Comparison of ENCODE assay signal across 8 mouse cellular contexts in genomic region chr10:21144627-21145504, GRCm38 (mm10). TPM values are rescaled to one million over a fixed set of nuclear protein-coding genes. Genes with fewer than 3 reads are reported as not detected.
A peak's percentile ranks its signal among the peaks of the same experiment; 100 is the strongest.
DNase-seq lines count a peak whose midpoint lies in the region; ATAC-seq and TF ChIP-seq lines count a peak whose summit lies in the region.

No protein-coding gene starts in this region.

- ATAC-seq in Patski, result peak; percentile 21
- ATAC-seq in forebrain, embryonic 16.5 days, result peak; percentile 93

- WGBS in forebrain, embryonic 16.5 days, result 23% methylated on average over 27 of the region's 27 CpGs
- 24% methylated on average over 27 of the region's 27 CpGs for WGBS in hindbrain, embryonic 10.5 days
- whole genome bisulfite sequencing in lung, adult 2 months, result 34% methylated on average over 27 of the region's 27 CpGs
- WGBS in olfactory bulb, adult 2 months, result 12% methylated on average over 27 of the region's 27 CpGs

- peak overlapping the region; percentile 56 for H3K9ac ChIP-seq in forebrain, embryonic 16.5 days (replicated peaks; ENCODE audit: low read depth, low read length)

- in situ Hi-C loops in Patski (cut with MboI; ENCODE audit: low pct_unique_long_range_greater_than_20kb), result no loop called here

- H3K36me3 ChIP-seq in forebrain, embryonic 16.5 days (ENCODE audit: control insufficient read depth, insufficient read depth), result no peaks in the 10 kb centered on the region
- H3K36me3 ChIP-seq in hindbrain, embryonic 10.5 days, result peaks cover 60% of the 10 kb centered on the region

- POLR2A ChIA-PET in Patski (lab: Charles Lee), result no interaction called here

- peak overlapping the region; percentile 49 for H3K4me3 ChIP-seq in forebrain, embryonic 16.5 days (replicated peaks; ENCODE audit: low read length)
- peak overlapping the region; percentile 51 for H3K4me3 ChIP-seq in hindbrain, embryonic 10.5 days
- H3K4me3 ChIP-seq in lung, adult 2 months (replicated peaks; ENCODE audit: extremely low read depth, low read depth, low read length), result peak overlapping the region; percentile 14
- peak overlapping the region; percentile 46 for H3K4me3 ChIP-seq in olfactory bulb, adult 2 months (ENCODE audit: insufficient read depth, low read depth, low read length)

- no peaks in the 10 kb centered on the region for H3K27me3 ChIP-seq in Patski
- H3K27me3 ChIP-seq in forebrain, embryonic 16.5 days (replicated peaks; ENCODE audit: control insufficient read depth, insufficient read depth, low read length), result no peaks in the 10 kb centered on the region
- H3K27me3 ChIP-seq in hindbrain, embryonic 10.5 days (ENCODE audit: insufficient read depth, poor library complexity, severe bottlenecking), result no peaks in the 10 kb centered on the region

- CTCF ChIA-PET in Patski (lab: Charles Lee), result interaction anchor here (0.8 to 1.0 kb wide), 2 partner anchors 32 to 85 kb away, joined by 3 read pairs; no protein-coding TSS in a partner anchor

- H3K4me1 ChIP-seq in forebrain, embryonic 16.5 days (replicated peaks; ENCODE audit: control insufficient read depth, insufficient read depth, low read length), result no peaks in the 10 kb centered on the region
- peaks cover 9% of the 10 kb centered on the region for H3K4me1 ChIP-seq in hindbrain, embryonic 10.5 days (replicated peaks)
- no peaks in the 10 kb centered on the region for H3K4me1 ChIP-seq in lung, adult 2 months (ENCODE audit: control insufficient read depth, insufficient read depth, low read length)
- peaks cover 6% of the 10 kb centered on the region for H3K4me1 ChIP-seq in olfactory bulb, adult 2 months (ENCODE audit: control insufficient read depth, insufficient read depth, low read length)

- peak overlapping the region; percentile 61 for H3K4me2 ChIP-seq in forebrain, embryonic 16.5 days (ENCODE audit: low read length)

- DNase-seq in Patski (ENCODE audit: low read depth, low spot score), result no peak
- peak; percentile 50 for DNase-seq in cerebellum, adult 9-10 months
- peak; percentile 76 for DNase-seq in hindbrain, embryonic 10.5 days (ENCODE audit: low spot score)
- peak; percentile 70 to 79 for DNase-seq in layer of hippocampus, postnatal 10 days (ENCODE audit: low spot score in 2 of 2)
- DNase-seq in lung, adult 2 months, result peak; percentile 29
- DNase-seq in spleen, postnatal 14 days (ENCODE audit: low spot score in 2 of 2), result no peak

- H3K27ac ChIP-seq in forebrain, embryonic 16.5 days (ENCODE audit: low read length), result peak overlapping the region; percentile 33; the same call in 1 of the 2 replicates
- H3K27ac ChIP-seq in hindbrain, embryonic 10.5 days, result peak overlapping the region; percentile 77
- H3K27ac ChIP-seq in olfactory bulb, adult 2 months (ENCODE audit: insufficient read depth, low read depth, low read length), result no peak overlapping the region

- H3K9me3 ChIP-seq in forebrain, embryonic 16.5 days (ENCODE audit: control insufficient read depth, low read length), result no peaks in the 10 kb centered on the region
- H3K9me3 ChIP-seq in hindbrain, embryonic 10.5 days, result no peaks in the 10 kb centered on the region

- no peak for TF ChIP-seq POLR2A in lung, adult 2 months (IDR thresholded peaks at IDR 0.05; ENCODE audit: borderline replicate concordance, extremely low read depth, low read depth, low read length)
- no peak; the same call in 1 of the 2 replicates for TF ChIP-seq POLR2A in olfactory bulb, adult 2 months (IDR thresholded peaks at IDR 0.05; ENCODE audit: insufficient read depth, low read depth, low read length)

- no peak for TF ChIP-seq CTCF in Patski (IDR thresholded peaks at IDR 0.05)
- TF ChIP-seq CTCF in lung, adult 2 months (IDR thresholded peaks at IDR 0.05; ENCODE audit: insufficient read depth, low read length), result no peak
- TF ChIP-seq CTCF in olfactory bulb, adult 2 months (IDR thresholded peaks at IDR 0.05; ENCODE audit: insufficient read depth, low read depth, low read length), result no peak

RNA-seq across cellular contexts. Expression of gene Myb, which starts 15.9 kb away (rescaled TPM):
- 0.15 TPM for polyA plus RNA-seq in Patski (2021)
- polyA plus RNA-seq in forebrain, embryonic 16.5 days (2015; fragmentation: Nextera tagmentation; extraction: Ambion mirVana), result 3.0 and 3.6 TPM in 2 replicates
- polyA plus RNA-seq in hindbrain, embryonic 10.5 days (2016; fragmentation: Nextera tagmentation; extraction: Ambion mirVana), result 4.3 and 5.7 TPM in 2 replicates
- 1 to 10 TPM; 1.5 to 2.1 TPM for total RNA-seq in layer of hippocampus, postnatal 10 days (2021)
- polyA plus RNA-seq in lung, adult 2 months (2012; rRNA removed), result 4.6 and 5.1 TPM in 2 replicates
- polyA plus RNA-seq in olfactory bulb, adult 2 months (2012; ENCODE audit: insufficient read depth, insufficient read length, low replicate concordance, missing spikeins), result 82.4 and 178 TPM in 2 replicates

Comparison
In these comparisons a context has a peak if more than half of its experiments do, and no peak if none do; other contexts are left out.
1. DNase-seq: peak in cerebellum, adult 9-10 months (single experiment), hindbrain, embryonic 10.5 days (single experiment), layer of hippocampus, postnatal 10 days (2 of 2) and lung, adult 2 months (single experiment); none in Patski (single experiment) and spleen, postnatal 14 days (0 of 2).
2. RNA of gene Myb, which starts 15.9 kb away (polyA plus RNA-seq): 82.4 to 178 TPM in olfactory bulb, adult 2 months; 4.6 to 5.1 TPM in lung, adult 2 months, 4.3 to 5.7 TPM in hindbrain, embryonic 10.5 days, 3.0 to 3.6 TPM in forebrain, embryonic 16.5 days and 0.15 TPM in Patski (single experiment); every median in the first group is over 10 times any median in the second.
3. Peak in every context shown above with its lines, with median percentiles within 50 percentile points of each other: H3K4me3 ChIP-seq.